Mouse (Mus musculus): ENCODE measurements around the gene Cntn1.
"Not testable (repeated sequence)": the region's sequence is repeated elsewhere in the genome, so short reads cannot be mapped to it uniquely, and the experiment has no call there.

Cntn1 gene

GRCm38 (mm10) chr15:92268741-92269322, 217.9 kb downstream of the Cntn1 start:
- DNase-seq (ENCODE audit: low read depth): no peak

GRCm38 (mm10) chr15:92271801-92272365, 220.9 kb downstream of the Cntn1 start:
- DNase-seq (ENCODE audit: low read depth): no peak

- DNase-seq (ENCODE audit: low read depth): no peak
Observed at GRCm38 (mm10) chr15:92276826-92277225, 225.9 kb downstream of the Cntn1 start.

GRCm38 (mm10) chr15:92277984-92278383, 227.0 kb downstream of the Cntn1 start:
- no peak for DNase-seq (ENCODE audit: low read depth)

GRCm38 (mm10) chr15:92280966-92281365, 230.0 kb downstream of the Cntn1 start:
- no peak for DNase-seq (ENCODE audit: low read depth)

- no peak for DNase-seq (ENCODE audit: low read depth)
Observed at GRCm38 (mm10) chr15:92287616-92288015, 236.7 kb downstream of the Cntn1 start.

- DNase-seq (ENCODE audit: low read depth): no peak
Observed at GRCm38 (mm10) chr15:92296479-92296878, 245.5 kb downstream of the Cntn1 start.

- no peak for DNase-seq (ENCODE audit: low read depth)
Observed at GRCm38 (mm10) chr15:92302796-92303195, 251.8 kb downstream of the Cntn1 start.

- DNase-seq (ENCODE audit: low read depth): no peak
Observed at GRCm38 (mm10) chr15:92304221-92304620, 253.3 kb downstream of the Cntn1 start.

- no peak for DNase-seq (ENCODE audit: low read depth)
Observed at GRCm38 (mm10) chr15:92321959-92322358, 271.0 kb downstream of the Cntn1 start.

- no peak for DNase-seq (ENCODE audit: low read depth)
Observed at GRCm38 (mm10) chr15:92327111-92327510, 276.1 kb downstream of the Cntn1 start.

- no peak for DNase-seq (ENCODE audit: low read depth)
Observed at GRCm38 (mm10) chr15:92340253-92340652, 289.3 kb downstream of the Cntn1 start.

- no peak for DNase-seq (ENCODE audit: low read depth)
Observed at GRCm38 (mm10) chr15:92341424-92341823, 290.5 kb downstream of the Cntn1 start.

- peak; percentile 36 for DNase-seq (ENCODE audit: low read depth)
Observed at GRCm38 (mm10) chr15:92344136-92344869, 293.3 kb downstream of the Cntn1 start.

- DNase-seq (ENCODE audit: low read depth): no peak
Observed at GRCm38 (mm10) chr15:92347426-92347825, 296.5 kb downstream of the Cntn1 start.

- DNase-seq (ENCODE audit: low read depth): no peak
Observed at GRCm38 (mm10) chr15:92347902-92348301, 296.9 kb downstream of the Cntn1 start.

- DNase-seq (ENCODE audit: low read depth): not testable (repeated sequence)
Observed at GRCm38 (mm10) chr15:92348453-92348852, 297.5 kb downstream of the Cntn1 start.

- no peak for DNase-seq (ENCODE audit: low read depth)
Observed at GRCm38 (mm10) chr15:92364153-92364552, 313.2 kb downstream of the Cntn1 start.

GRCm38 (mm10) chr15:92364592-92364991, 313.6 kb downstream of the Cntn1 start:
- DNase-seq (ENCODE audit: low read depth): no peak
